ENCODE assay signal across 8 mouse cellular contexts in the genomic region with DNA sequence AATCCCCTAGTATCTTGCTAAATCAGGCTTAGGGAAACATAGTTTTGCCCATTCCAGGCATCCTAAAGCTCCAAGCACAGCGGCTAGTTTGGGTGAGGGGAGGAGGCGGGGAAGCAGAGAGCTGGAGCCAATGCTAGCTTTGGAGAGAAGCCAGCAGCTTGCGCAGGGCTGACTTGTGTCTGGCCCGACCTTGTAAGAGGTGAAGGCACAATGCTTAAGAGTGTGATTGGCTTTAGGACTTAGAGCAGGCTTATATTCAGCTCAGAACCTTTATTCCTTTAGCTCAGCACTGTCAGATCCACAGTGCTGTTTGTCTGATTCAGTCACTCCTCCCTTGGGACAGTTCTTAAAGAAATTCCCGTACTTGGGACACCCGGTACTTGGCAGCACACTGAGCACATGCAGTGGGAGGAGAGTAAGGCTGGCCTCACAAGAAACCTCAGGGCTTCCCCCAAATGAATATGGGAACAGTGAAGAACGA. TPM values are rescaled to one million over a fixed set of nuclear protein-coding genes. Genes with fewer than 3 reads are reported as not detected.
DNase-seq lines count a peak whose midpoint lies in the region; ATAC-seq lines count a peak whose summit lies in the region.

No protein-coding gene starts in this region.

- peaks cover 42% of the 10 kb centered on the region for H3K4me1 ChIP-seq in hindbrain, embryonic 13.5 days (replicated peaks)
- H3K4me1 ChIP-seq in neural tube, embryonic 14.5 days (ENCODE audit: control insufficient read depth, insufficient read depth, low read length) = peaks cover 19% of the 10 kb centered on the region; the same call in 1 of the 2 replicates

- H3K9ac ChIP-seq in hindbrain, embryonic 13.5 days = peak overlapping the region; percentile 53
- H3K9ac ChIP-seq in neural tube, embryonic 14.5 days (replicated peaks; ENCODE audit: low read depth, low read length) = peak overlapping the region; percentile 37; the same call in 1 of the 2 replicates

- peak overlapping the region; percentile 57 for H3K4me2 ChIP-seq in hindbrain, embryonic 13.5 days
- peak overlapping the region; percentile 50 for H3K4me2 ChIP-seq in neural tube, embryonic 14.5 days (ENCODE audit: low read depth, low read length)

- H3K27ac ChIP-seq in hindbrain, embryonic 13.5 days = peak overlapping the region; percentile 77
- peak overlapping the region; percentile 72 for H3K27ac ChIP-seq in neural tube, embryonic 14.5 days (ENCODE audit: low read depth, low read length)

- peak; percentile 58 for ATAC-seq in hindbrain, embryonic 13.5 days (ENCODE audit: low FRiP score)
- ATAC-seq in neural tube, embryonic 14.5 days (ENCODE audit: low read depth) = peak; percentile 50

- no peaks in the 10 kb centered on the region for H3K9me3 ChIP-seq in hindbrain, embryonic 13.5 days
- no peaks in the 10 kb centered on the region for H3K9me3 ChIP-seq in neural tube, embryonic 14.5 days (ENCODE audit: control insufficient read depth, low read length)

- peaks cover 10% of the 10 kb centered on the region; the same call in 1 of the 2 replicates for H3K27me3 ChIP-seq in hindbrain, embryonic 13.5 days
- H3K27me3 ChIP-seq in neural tube, embryonic 14.5 days (ENCODE audit: control insufficient read depth, insufficient read depth, low read length) = no peaks in the 10 kb centered on the region

- H3K4me3 ChIP-seq in hindbrain, embryonic 13.5 days = peak overlapping the region; percentile 22
- H3K4me3 ChIP-seq in neural tube, embryonic 14.5 days (ENCODE audit: low read depth, low read length) = 0 out of 2 replicates have a peak overlapping the region, but pooled peaks have one; percentile 12

- DNase-seq in ES-CJ7 (ENCODE audit: low read depth, low spot score) = peak; percentile 30
- peak; percentile 89 to 90 for DNase-seq in adrenal gland, postnatal 36 days
- DNase-seq in fat pad, adult 2 months (ENCODE audit: extremely low read depth, low read depth, low spot score) = peak; percentile 7
- peak; percentile 18 for DNase-seq in liver
- DNase-seq in Muller cell, postnatal 12 days (ENCODE audit: inconsistent ontology term) = no peak
- no peak for DNase-seq in layer of hippocampus, postnatal 10 days (ENCODE audit: low spot score in 2 of 2)

- no peaks in the 10 kb centered on the region for H3K36me3 ChIP-seq in hindbrain, embryonic 13.5 days
- no peaks in the 10 kb centered on the region for H3K36me3 ChIP-seq in neural tube, embryonic 14.5 days (ENCODE audit: control insufficient read depth, insufficient read depth, low read length)

- 3% methylated on average over 7 of the region's 7 CpGs for WGBS in hindbrain, embryonic 13.5 days
- WGBS in neural tube, embryonic 14.5 days = 5% methylated on average over 7 of the region's 7 CpGs

RNA-seq across cellular contexts. Expression of a gene that starts 36.3 kb away (rescaled TPM):
- total RNA-seq in adrenal gland, postnatal 36 days (2021) = 10 to 100 TPM; 37.9 to 43.2 TPM
- 72.6 and 80.1 TPM in 2 replicates for polyA plus RNA-seq in hindbrain, embryonic 13.5 days (2015; fragmentation: Nextera tagmentation; extraction: Ambion mirVana)
- 36.1 and 49.7 TPM in 2 replicates for polyA plus RNA-seq in neural tube, embryonic 14.5 days (2014; fragmentation: Nextera tagmentation; extraction: Ambion mirVana)
- total RNA-seq in layer of hippocampus, postnatal 10 days (2021) = 10 to 100 TPM; 24.3 to 26.5 TPM

Comparison
In these comparisons a context has a peak if more than half of its experiments do, and no peak if none do; other contexts are left out.
1. DNase-seq: peak in ES-CJ7 (single experiment), adrenal gland, postnatal 36 days (2 of 2), fat pad, adult 2 months (single experiment) and liver (single experiment); none in Muller cell, postnatal 12 days (single experiment) and layer of hippocampus, postnatal 10 days (0 of 2).